Mouse (Mus musculus) forebrain, embryonic 14.5 days (tissue): ENCODE results near the gene Cldn34a. TPM values are rescaled to one million over a fixed set of nuclear protein-coding genes. Genes with fewer than 3 reads are reported as not detected.
"Not testable (repeated sequence)": the region's sequence is repeated elsewhere in the genome, so short reads cannot be mapped to it uniquely, and the experiment has no call there.

Source experiments
- ATAC-seq: fragments of 200-750 bp; cut with Nextera tagmentation; 2 replicates; pipeline ENCODE4 v1.8.0; 2017; ENCODE audit warnings: mild to moderate bottlenecking, moderate library complexity
- DNase-seq: peaks from one replicate; pipeline ENCODE4 v3.0.0-alpha.2; 2015; ENCODE audit warnings: low spot score
- H3K27ac ChIP-seq: fragments of 300-500 bp; sonication (generic); 2 replicates; pipeline ENCODE4 v1.5.1; 2014; ENCODE audit warnings: low read depth, mild to moderate bottlenecking, control low read depth, low read length, moderate library complexity
- H3K27me3 ChIP-seq: fragments of 300-500 bp; sonication (generic); replicated peaks from 2 replicates; pipeline ENCODE4 v1.6.1; 2014; ENCODE audit warnings: low read length, control low read depth, mixed read lengths; ENCODE audit not compliant: control insufficient read depth, insufficient read depth
- H3K36me3 ChIP-seq: fragments of 300-500 bp; sonication (generic); 2 replicates; pipeline ENCODE4 v1.6.1; 2014; ENCODE audit warnings: low read length, control low read depth; ENCODE audit not compliant: control insufficient read depth, insufficient read depth
- H3K4me1 ChIP-seq: fragments of 300-500 bp; sonication (generic); 2 replicates; pipeline ENCODE4 v1.6.1; 2014; ENCODE audit warnings: antibody characterized with exemption, low read length, control low read depth; ENCODE audit not compliant: control insufficient read depth, insufficient read depth
- H3K4me2 ChIP-seq: fragments of 300-500 bp; sonication (generic); 2 replicates; pipeline ENCODE4 v1.6.1; 2014; ENCODE audit warnings: mild to moderate bottlenecking, control low read depth, low read length
- H3K4me3 ChIP-seq: fragments of 300-500 bp; sonication (generic); 2 replicates; pipeline ENCODE4 v1.5.1; 2014; ENCODE audit warnings: low read depth, low read length, control low read depth
- H3K9ac ChIP-seq: fragments of 300-500 bp; sonication (generic); 2 replicates; pipeline ENCODE4 v1.6.1; 2014; ENCODE audit warnings: mild to moderate bottlenecking, low read length, control low read depth, moderate library complexity
- H3K9me3 ChIP-seq: fragments of 300-500 bp; sonication (generic); replicated peaks from 2 replicates; pipeline ENCODE4 v1.6.1; 2016; ENCODE audit warnings: low read length, control low read depth, mixed read lengths; ENCODE audit not compliant: control insufficient read depth
- WGBS: fragments of 180-500 bp; shearing (Covaris S2); extraction: QIAGEN DNeasy Blood & Tissue Kit; methylation state at CpG from one replicate; pipeline ENCODE4 v1.1.7; 2014; 5-methylcytosine and 5-hydroxymethylcytosine counted together
- polyA plus RNA-seq: library from polyadenylated mRNA; unstranded; fragments of >200 nt; fragmentation: Nextera tagmentation; extraction: Ambion mirVana; gene quantifications from 2 replicates; pipeline ENCODE4 v1.2.1, GENCODE M21; 2014

Gene Cldn34a
- polyA plus RNA-seq, result not detected in 2 replicates

DNA sequence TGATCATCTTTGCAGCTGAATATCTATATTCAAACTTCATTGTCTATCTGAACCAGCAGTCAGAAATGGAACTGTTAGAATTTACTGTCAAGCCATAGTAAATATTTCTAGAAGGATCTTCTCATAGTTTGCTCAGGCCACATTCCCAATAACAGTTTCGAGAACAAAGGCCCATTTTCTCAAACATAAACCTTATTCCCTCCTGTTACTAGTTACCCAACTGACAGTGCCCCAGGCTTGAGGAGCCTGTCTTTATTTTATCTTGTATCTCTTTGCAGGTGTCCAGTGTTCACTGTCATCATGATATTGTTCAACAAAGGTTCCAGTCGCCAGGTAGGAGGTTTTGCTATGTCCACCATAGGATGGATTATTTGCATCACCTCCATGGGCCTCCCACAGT, at the start of gene Cldn34a:
Cldn34a (plus strand) TSS at position 301 of the 400 bp plus-strand sequence.
- WGBS, result 66% methylated on average over 2 of the region's 2 CpGs
- Histone ChIP-seq H3K27ac (no peak within 1 kb of the TSS), H3K9me3 (no peaks in the 10 kb centered on the region), H3K4me2 (no peak within 1 kb of the TSS), H3K27me3 (no peaks in the 10 kb centered on the region), H3K9ac (no peak within 1 kb of the TSS), H3K36me3 (no peaks in the 10 kb centered on the region), H3K4me3 (no peak within 1 kb of the TSS), H3K4me1 (no peaks in the 10 kb centered on the region)
- ATAC-seq (no peak), DNase-seq (no peak)

DNA sequence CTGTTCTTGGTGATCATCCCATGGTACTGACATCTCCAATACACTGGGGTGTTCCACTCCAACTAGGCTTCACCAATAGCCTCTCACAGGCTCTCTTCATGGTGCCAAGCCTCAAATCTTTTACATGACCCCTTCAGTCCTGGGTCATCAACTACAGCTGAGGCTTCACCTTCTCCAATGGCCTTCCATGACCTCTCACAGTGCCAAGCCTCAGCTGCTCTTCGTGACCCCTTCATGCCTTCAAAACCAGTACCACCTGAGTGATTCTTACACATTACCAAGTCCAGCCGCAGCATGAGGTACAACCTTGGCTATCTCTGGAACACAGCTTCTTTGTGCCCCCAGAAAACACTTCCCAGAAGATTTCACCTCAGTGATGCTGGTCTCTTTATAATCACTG, 44.5 kb upstream of the Cldn34a start:
- not testable (repeated sequence) for H3K27ac ChIP-seq, H3K27me3 ChIP-seq, H3K4me3 ChIP-seq, DNase-seq, ATAC-seq, H3K9ac ChIP-seq, H3K4me2 ChIP-seq, H3K4me1 ChIP-seq, H3K9me3 ChIP-seq, H3K36me3 ChIP-seq
- 80% methylated on average over 2 of the region's 2 CpGs for WGBS

DNA sequence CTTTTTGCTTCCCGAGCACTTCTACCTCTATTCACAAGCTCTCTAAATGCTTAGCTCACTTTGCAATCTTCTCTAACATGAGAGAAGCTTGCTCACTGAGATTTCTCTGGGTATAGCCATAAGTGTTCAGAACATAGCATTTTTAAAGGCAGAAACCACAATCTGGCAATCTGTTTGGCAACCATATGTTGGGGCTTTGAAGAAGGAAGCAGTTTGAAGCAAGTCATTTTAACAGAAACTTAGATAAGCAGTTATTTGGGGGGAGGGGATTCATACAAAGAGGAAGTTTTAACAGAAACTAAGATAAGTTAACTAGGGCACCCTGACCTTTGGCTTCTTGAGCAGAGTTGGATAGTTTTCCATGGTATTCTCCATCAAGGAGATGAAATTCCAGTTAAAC, 17.4 kb upstream of the Cldn34a start:
- Histone ChIP-seq H3K4me3 (no peak overlapping the region), H3K36me3 (no peaks in the 10 kb centered on the region), H3K27me3 (no peaks in the 10 kb centered on the region), H3K4me1 (no peaks in the 10 kb centered on the region), H3K27ac (no peak overlapping the region), H3K9me3 (no peaks in the 10 kb centered on the region), H3K4me2 (no peak overlapping the region), H3K9ac (no peak overlapping the region)
- DNase-seq (no peak), ATAC-seq (no peak)
- WGBS, result 74% methylated on average over 1 of the region's 1 CpGs

DNA sequence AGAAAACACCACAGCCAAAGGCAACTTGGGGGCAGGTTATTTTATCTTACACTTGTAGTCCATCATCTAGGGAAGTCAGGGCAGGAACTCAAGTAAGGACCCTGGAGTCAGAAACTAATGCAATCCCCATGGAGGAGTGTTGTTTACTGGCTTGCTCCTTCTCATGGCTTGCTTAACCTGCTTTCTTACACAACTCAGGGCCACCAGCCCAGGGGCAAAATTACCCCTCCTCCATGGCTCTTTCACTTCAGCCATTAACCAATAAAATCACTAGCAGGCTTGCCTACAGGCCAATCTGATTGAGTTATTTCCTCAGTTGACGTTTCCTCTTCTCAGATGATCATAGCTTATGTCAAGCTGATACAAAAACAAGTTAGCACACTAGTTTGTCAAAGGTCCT, 15.0 kb upstream of the Cldn34a start:
- 61% methylated on average over 1 of the region's 1 CpGs for WGBS
- H3K4me3 ChIP-seq, result no peak overlapping the region
- H3K27ac ChIP-seq, result no peak overlapping the region
- H3K9me3 ChIP-seq, result no peaks in the 10 kb centered on the region
- ATAC-seq (no peak), DNase-seq (no peak)
- no peaks in the 10 kb centered on the region for H3K27me3 ChIP-seq
- no peaks in the 10 kb centered on the region for H3K36me3 ChIP-seq
- H3K9ac ChIP-seq, result no peak overlapping the region
- H3K4me1 ChIP-seq, result no peaks in the 10 kb centered on the region
- H3K4me2 ChIP-seq, result no peak overlapping the region

DNA sequence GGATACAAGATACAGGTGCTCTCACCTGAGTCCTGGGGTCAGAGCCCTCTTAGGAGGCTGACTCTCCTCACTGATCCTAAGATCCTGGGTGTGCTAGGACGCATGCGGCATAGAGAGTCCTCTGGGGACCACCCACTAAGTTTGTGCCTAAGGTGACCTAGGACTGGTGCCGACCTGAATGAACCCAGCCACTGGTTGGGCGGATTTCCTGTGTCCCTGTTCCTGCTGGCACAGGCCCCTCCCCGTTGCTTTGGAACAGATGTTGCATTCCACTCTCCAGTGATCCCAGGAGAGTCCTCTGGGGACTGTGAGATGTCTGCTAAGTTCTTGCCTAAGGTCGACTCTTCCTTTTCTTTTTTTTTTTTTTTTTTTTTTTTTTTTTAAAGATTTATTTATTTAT, 5.7 kb upstream of the Cldn34a start:
- no peak for ATAC-seq
- Histone ChIP-seq H3K9me3 (no peaks in the 10 kb centered on the region), H3K4me1 (no peaks in the 10 kb centered on the region), H3K27ac (no peak overlapping the region), H3K4me3 (no peak overlapping the region), H3K36me3 (no peaks in the 10 kb centered on the region), H3K9ac (no peak overlapping the region), H3K4me2 (no peak overlapping the region), H3K27me3 (no peaks in the 10 kb centered on the region)
- WGBS, result 86% methylated on average over 6 of the region's 6 CpGs
- DNase-seq, result no peak

Other genes starting within 250 kb of the Cldn34a start
- gene Kantr, start 235.8 kb upstream of the Cldn34a start, polyA plus RNA-seq, result 25.4 and 29.9 TPM in 2 replicates
- gene Tspyl2, start 220.9 kb upstream of the Cldn34a start, polyA plus RNA-seq, result 26.0 and 33.7 TPM in 2 replicates
- gene Gpr173, start 194.6 kb upstream of the Cldn34a start, polyA plus RNA-seq, result 7.3 and 8.7 TPM in 2 replicates
- 26.5 and 36.7 TPM in 2 replicates for gene Shroom2, start 206.1 kb downstream of the Cldn34a start, polyA plus RNA-seq
- 0.25 and 0.37 TPM in 2 replicates for gene Gpr143, start 218.6 kb downstream of the Cldn34a start, polyA plus RNA-seq